Mouse (Mus musculus) kidney, postnatal 25 days (tissue): ENCODE results near the gene Ddx5.
A peak's percentile ranks its signal among the peaks of the same experiment; 100 is the strongest.
"Not testable (repeated sequence)": the region's sequence is repeated elsewhere in the genome, so short reads cannot be mapped to it uniquely, and the experiment has no call there.

ENCODE experiments used
- DNase-seq, 2 experiments: peaks; one replicate each; pipeline ENCODE4 v3.0.0; 2021; ENCODE audit warnings: mixed read lengths in 2 of 2

Ddx5 gene

GRCm38 (mm10) chr11:106760511-106760910 lies 28.5 kb downstream of the Ddx5 start:
- no peak for DNase-seq

DNA sequence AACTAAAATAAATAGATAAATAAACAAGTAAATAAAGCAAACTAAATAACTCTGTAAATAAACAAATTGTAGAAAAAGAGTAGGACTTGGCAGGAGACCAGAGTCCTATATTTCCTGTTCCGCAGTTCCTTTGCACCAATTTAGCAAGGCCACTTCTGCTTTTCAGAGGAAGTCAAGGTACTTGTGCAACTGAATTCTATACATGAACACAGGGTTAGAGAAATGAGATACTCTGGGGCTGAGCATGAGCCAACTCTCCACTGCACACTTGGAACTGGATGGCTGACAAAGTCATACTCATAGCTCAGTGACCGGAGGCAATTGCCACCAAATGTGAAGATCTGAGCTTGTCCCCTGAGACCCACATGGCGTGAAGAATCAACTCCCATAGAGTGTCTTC lies 30.0 kb downstream of the Ddx5 start:
- DNase-seq, result no peak

DNA sequence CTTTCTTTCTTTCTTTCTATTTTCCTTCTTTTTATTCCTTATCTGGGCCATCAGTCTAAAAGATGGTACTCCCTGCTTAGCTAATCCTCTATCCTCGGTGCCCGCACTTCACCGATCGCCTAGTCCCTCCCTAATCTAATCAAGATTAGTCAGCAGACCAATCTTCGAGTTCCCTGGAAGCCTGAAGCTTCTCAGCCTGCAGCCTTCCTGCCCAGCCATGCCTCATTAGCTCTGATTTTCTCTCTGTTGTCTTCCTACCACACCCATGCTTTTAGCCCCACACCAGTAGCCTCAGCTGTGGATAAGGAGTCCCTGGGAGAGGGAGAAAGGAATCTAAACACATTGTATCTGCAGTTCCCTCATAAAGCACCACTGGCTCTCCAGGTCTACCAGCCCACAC lies 33.4 kb downstream of the Ddx5 start:
- no peak for DNase-seq

DNA sequence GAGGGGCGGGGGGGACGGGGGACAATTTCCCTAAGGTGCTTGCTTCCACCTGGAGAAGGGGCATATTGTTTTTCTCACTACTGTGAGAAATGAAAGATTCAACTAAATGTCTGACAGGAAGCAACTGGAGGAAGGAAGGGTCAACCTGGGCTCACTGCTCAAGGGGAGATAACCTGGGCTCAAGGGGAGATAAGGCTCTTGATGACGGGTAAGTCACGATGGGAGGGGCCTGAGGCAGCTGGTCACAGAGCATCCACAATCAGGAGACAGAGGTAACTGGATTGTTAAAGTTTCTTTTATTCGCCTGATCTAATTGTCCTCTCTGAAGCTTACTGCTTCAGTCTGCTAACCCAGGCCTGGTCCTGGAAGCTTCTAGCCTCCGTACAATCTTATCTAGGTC lies 35.7 kb downstream of the Ddx5 start:
- no peak for DNase-seq

GRCm38 (mm10) chr11:106752103-106752502 lies 36.9 kb downstream of the Ddx5 start:
- DNase-seq, result no peak

GRCm38 (mm10) chr11:106751039-106752018 lies 37.7 kb downstream of the Ddx5 start, which contains the start of gene Milr1:
Gene Milr1 (plus strand): TSS chr11:106751226.
- DNase-seq, result no peak

- DNase-seq, result no peak
Measured at GRCm38 (mm10) chr11:106750121-106750751, 38.7 kb downstream of the Ddx5 start, which contains the start of gene Pecam1. Gene Pecam1 (minus strand): TSS chr11:106750628.

GRCm38 (mm10) chr11:106749557-106750120 lies 39.3 kb downstream of the Ddx5 start:
- DNase-seq, result not testable (repeated sequence)

DNA sequence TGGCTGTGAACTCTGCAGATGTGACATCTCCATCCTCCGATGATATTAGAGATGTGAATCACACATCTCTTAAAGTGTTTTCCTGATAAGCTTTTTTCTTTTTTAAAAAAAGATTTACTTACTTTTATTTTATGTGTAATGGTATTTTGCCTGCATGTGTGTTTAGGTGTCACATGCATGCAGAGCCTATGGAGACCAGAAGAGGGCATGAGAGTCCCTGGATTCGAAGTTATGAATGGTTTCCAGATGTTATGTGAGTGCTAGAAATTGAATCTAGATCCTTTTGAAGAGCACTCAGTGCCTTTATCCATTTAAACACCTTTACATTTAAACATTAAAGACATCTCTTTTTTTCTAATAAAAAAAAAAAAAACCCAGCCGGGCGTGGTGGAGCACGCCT lies 44.0 kb downstream of the Ddx5 start:
- DNase-seq, result no peak

- DNase-seq, result no peak
Measured at GRCm38 (mm10) chr11:106742388-106742841, 46.6 kb downstream of the Ddx5 start.

- DNase-seq, result no peak
Measured at GRCm38 (mm10) chr11:106741826-106742225, 47.2 kb downstream of the Ddx5 start.

GRCm38 (mm10) chr11:106741232-106741631 lies 47.8 kb downstream of the Ddx5 start:
- no peak for DNase-seq

GRCm38 (mm10) chr11:106740724-106741123 lies 48.3 kb downstream of the Ddx5 start:
- not testable (repeated sequence) for DNase-seq

DNA sequence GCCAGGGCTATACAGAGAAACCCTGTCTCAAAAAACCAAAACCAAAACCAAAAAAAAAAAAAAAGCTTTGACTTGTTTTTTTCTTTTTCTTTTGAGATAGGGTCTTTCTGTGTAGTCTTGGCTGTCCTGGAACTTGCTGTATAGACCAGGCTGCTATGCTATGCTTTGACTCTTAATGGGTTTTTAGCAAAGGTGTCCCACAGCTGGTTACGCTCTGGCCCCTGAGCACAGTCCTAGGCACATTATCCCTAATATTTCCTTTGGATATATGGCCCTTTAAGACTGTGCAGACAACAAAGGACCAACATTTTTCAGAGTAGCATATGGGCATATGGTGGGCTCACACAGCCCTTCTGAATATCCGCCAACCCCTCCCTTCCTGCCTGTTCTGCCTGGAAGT lies 49.9 kb downstream of the Ddx5 start:
- DNase-seq, result no peak

DNA sequence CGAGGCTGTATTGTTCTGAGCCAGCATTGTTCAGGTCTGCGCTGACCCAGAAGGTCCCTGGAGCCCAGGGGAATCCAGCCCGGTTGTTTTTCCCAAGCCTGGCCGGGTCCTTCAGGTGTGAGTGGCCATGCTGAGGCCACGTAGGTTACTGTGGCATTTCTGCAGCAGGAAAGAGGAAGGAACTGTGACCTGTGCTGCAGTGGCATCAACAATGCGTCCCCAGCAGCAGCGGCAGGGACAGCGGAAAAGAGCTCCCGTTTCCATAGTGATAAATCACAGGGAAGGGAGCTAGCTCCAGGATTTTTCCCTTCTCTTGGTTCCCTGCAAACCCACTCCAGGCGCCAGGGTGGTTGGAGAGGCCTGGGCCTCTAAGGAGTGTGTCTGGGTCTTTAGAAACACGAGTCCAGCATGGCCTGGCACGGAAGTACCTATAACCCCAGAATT lies 51.8 kb downstream of the Ddx5 start:
- peak; percentile 51 to 80 for DNase-seq

DNA sequence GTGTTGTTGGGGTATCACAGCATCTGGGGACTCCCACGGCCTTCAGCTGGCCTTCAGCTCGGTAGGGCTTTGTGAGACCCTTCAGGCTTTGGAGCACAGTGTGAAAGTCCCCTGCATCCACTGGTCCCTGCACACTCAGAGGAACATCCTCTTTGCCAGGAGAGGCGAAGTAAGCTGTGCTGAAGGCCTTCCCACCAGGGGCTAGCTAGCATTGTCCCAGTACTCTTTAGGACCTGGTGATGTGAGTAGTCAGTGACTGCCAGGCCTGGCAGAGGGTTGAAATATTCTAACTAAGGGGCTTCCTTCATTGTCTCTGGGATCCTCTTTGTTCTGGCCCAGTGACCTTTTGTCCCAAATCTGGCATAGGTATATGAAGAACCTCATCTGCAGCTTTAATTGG lies 52.4 kb downstream of the Ddx5 start:
- no peak for DNase-seq

- DNase-seq, result peak in 1 of 2 experiments; percentile 51
Measured at GRCm38 (mm10) chr11:106730714-106731113, 58.3 kb downstream of the Ddx5 start.
